Mouse (Mus musculus): Measurements from ENCODE around the gene Gpr162.

The Gpr162 gene

GRCm38 (mm10) chr6:124881821-124882220, 18.0 kb upstream of the Gpr162 start:
- no peak for DNase-seq

GRCm38 (mm10) chr6:124879390-124879789, 15.6 kb upstream of the Gpr162 start:
- DNase-seq: no peak

DNA sequence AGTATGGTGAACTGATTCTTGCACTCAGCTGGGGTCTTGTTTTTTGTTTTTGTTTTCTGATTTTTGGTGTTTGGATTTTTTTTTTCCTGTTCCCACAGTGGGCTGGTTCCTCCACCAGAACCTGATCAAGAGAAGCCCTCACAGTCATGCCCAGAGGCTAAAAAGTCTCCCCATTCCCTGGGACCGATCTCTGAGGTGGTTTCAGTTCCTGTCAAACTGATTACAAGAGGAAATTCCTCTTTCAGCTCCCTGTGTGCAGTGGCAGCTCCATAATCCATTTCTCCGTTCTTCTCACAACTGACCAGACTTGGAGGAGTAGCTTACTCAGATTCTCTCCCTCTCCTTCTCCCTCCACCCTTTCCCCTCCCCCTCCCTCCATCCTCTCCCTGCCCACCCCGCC, 10.6 kb upstream of the Gpr162 start:
- DNase-seq: no peak

DNA sequence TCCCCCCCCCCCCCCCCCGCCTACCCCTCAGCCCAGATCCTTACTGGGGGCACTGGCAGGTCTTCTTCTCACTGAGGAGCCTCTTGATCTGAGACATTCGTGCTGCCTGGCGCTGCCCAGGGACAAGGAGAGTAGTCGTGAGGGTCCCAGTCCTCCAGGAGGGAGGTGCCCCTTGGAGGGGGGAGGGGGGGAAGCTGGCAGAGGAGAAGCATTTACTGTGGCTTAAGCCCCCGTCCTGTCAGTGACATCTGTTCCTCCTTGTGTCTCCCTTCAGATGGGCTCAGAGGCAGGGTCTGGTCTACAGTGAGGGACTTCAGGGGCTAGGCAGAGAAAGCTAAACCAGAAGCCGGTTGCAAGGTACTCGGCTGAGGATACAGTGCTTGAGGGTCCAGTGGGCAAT, 2.8 kb upstream of the Gpr162 start:
- no peak for DNase-seq

- no peak for DNase-seq
Observed at GRCm38 (mm10) chr6:124865766-124866362, 2.1 kb upstream of the Gpr162 start.

DNA sequence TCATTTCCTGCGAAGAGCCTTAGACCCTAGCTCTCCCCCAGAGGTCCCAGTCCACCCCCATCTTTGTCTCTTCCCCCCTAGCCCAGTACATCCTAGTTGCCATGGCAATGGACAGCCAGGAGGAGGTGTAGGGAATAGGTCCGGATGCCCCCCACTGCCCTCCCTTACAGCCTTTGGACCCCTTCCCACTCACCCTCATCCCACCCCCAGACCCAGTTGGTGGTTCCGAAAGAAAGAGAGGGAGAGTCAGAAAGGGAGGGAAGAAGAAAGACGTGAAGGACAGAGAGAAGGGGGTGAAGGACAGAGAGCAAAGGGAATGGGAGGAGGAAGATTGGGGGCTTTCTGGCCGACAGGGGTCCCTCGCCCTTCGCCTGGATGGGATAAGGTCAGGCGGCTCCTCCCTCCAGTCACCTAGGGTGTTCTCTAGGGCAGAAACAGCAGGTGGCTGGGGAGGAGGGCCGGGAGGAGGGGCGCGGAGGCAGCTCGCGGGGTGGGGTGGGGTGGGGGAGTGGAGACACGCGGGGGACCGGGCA, 592 bp downstream of the Gpr162 start:
- DNase-seq: no peak

DNA sequence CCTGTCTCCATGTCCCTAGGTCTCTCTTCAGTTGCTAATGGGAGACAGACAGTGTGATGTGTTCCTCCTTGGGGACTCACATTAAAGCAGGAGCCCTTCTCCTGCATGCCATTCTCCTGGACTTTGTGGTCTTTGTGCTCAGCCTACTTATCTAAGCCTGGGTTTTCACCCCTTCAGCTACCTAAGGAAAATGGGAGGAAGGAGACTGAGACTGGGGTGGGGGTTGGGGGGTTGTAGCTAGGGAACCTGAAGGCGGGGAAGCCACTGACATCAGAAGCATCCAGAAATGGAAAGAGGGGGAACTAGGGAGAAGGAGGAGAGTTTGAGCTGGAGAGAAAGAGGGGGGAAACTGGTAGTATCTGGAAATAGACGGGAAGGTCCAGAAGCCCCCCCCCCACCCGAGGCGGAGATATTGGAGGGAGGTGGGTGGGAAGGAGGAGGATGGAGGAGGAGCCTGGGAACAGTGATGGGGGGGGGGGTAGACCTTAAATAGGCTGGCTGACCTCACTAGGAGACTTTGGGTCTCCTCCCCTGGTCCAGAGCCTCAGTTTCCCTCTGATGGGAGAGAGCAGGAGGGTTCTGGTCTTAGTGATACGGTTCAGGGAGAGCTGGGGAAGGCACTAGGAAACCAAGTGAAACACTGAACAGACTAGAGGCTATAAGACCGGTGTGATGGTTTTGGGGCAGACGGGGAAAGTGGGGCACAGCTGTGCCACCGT, 1.2 kb downstream of the Gpr162 start:
- no peak for DNase-seq

DNA sequence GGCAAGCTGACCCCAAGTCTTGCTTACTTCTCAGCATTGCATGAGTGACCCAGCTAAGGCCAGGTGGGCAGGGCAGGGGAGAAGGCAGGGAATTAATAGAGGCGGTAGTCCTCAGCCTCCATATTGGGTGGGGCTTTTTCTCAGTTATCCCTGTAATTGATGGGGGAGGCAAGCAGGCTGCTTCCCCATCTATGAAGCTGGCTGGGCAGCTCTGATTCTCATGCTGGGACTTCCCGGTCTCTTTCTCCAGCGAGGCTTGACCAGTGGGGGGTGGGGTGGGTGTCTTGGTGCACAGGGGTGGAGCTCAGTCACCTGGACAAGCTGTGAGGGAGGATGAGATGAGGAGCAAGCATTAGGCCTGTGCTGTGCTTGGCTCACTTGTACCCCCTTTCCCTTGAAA, 2.0 kb downstream of the Gpr162 start:
- DNase-seq: no peak

- no peak for DNase-seq
Observed at GRCm38 (mm10) chr6:124861266-124861665, 2.5 kb downstream of the Gpr162 start.

DNA sequence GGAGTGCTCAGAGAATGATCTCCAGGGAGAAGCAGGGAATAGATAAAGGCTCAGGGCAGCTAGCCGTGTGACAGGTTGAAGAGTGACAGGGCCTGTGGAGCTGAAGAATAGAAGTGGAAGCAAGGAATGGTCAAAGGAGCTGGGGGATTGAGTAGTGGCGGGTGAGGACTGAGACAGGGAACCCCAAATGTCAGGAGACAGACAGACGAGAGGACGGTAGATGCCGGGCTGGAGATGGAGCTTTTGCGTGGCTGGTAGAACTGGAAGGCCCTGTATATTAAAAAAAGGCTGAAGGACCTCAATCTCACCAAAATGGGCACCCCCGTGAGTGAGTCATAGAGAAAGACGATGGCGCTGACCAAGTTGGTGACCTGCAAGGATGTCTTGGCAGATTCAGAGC, 3.3 kb downstream of the Gpr162 start:
- no peak for DNase-seq

GRCm38 (mm10) chr6:124859725-124860124, 4.1 kb downstream of the Gpr162 start:
- peak; percentile 78 for DNase-seq

GRCm38 (mm10) chr6:124858561-124859318, 5.0 kb downstream of the Gpr162 start:
- no peak for DNase-seq

DNA sequence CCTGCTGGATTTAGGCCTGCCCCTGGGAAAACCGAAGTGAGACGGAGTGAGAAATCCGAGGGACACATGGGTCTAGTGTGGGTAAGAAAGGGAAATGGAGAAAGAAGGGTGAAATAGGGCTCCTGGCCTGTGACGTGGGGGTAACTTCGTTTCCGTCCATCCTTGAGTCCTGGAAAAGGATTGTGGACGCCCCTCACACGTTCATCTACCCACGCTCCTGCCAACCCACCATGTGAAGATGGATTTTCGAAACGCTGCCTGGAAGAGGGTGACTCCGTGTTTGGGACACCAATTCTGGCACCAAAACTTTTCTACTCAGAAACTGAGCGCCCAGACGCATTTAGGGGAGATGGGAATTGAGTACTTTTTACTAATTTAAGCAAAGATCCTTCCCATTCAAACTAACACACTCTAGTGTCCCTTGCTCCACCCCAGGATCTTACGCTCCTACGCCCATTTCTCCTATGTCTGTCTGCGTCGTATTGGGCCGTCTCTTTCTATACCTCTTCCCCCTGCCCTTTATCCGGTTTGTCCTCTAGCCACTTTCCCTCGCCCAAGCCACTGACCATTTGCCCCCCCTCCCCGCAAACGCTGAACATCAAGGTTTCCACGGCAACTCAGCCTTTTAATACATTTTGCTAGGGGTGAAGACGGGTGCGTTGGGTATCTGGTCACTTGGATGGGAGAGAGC, 5.8 kb downstream of the Gpr162 start:
- no peak for DNase-seq

GRCm38 (mm10) chr6:124856916-124857839, 6.6 kb downstream of the Gpr162 start, which contains the start of gene P3h3:
TSS of gene P3h3 (minus strand) at chr6:124857752.
- peak; percentile 86 for DNase-seq

DNA sequence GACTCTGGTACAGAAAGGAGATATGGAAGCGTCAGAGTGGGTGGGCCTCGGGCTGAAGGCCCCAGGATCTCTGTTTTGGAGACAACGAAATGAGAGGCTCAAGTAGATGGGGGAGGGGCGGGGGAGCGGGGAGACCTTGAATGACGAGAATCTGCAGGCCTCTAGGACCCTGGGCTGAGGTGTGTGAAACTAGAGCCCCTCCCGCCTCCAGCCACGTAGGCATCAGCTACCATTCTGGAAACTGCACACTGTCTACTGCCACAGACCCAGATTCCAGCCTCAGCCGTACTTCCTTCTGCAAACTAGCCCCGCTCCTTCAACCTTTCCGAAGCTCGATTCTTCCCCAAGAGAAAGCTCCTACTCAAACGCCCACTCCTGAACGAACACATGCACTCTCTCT, 7.5 kb downstream of the Gpr162 start:
- peak; percentile 57 for DNase-seq

DNA sequence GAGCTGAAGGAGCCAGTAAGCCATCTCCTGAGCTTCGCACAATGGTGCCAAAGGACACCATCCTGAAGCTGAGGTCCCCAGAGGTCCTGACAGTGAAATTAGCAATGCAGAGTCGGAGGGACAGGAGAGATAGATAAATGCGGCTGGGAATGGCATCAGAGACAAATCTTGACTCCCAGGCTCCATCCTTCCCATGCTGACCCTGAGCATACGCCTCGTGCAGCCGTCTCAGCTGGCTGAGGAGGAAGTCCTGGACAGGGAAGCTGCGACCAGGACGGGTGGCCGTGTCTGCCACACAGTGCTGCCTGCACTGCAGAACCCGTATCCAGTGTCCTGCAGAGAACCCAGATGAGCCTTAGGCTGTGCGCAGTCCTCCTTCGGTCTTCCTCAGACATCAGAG, 9.1 kb downstream of the Gpr162 start:
- no peak for DNase-seq

GRCm38 (mm10) chr6:124850535-124850934, 13.2 kb downstream of the Gpr162 start:
- DNase-seq: no peak

DNA sequence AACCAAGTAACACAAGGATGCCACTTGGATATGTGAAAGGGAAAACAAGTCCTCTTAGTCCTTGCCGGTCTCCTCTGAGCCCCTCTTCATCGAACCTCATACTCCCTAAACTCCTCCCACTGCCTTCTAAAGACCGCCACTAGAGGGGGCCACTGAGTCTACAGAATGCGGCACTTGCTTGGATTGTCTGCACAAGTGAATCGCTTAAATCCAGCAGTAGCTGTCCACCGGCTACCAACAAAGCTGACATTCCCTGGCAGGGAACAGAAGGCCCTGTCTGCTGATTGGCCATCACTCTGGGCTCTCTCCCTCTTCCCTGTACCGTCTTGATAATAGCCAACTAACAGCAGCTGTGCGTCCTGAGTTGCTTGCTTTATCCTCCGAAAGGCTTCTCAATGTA, 16.5 kb downstream of the Gpr162 start:
- DNase-seq: peak; percentile 91

DNA sequence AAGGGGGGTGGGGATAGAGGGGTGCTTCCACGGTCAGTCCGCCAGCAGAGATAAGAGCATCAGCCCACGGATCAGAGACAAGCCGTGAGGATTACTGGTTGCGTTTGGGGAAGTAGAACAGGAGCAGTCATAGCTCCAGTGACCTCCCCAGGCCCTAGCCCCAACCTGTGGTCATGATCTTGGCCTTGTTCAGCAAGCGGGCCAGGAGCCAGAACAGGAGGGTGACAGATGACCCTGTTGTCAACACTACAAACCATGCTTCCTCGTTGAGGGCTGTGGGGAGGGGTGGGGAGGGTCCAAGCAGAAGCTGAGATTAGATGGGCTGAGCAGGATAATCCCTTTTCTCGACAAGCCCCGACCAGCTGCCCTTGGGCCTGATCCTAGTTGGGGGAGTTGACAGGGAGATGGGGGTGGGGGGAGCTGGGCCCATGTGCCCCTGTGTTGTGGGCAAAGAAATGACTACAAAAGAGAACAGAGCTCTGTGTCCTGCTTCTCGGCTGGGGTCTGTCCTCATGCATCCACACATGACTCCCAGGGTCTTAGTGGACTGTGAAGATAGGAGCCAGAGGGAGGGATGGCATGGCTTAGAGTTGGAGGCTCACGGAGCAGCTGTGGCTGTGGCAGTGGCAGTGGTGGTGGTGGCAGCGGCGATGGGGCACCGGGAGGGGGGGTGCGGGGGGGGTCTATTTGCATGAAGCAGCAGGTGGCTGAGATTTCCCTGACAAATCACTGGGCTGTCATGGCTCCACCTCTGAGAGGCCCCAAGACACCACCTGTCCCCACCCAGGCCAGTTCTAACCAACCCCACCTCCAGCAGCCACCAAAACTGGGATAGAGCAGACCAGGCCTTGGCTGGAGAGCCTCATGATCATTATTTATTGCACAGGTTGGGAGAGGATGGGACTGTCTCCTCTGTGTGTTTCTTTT, 23.3 kb downstream of the Gpr162 start, which contains the start of gene Gnb3:
Gene Gnb3, minus strand, starts transcription at position 35 of the 927 bp plus-strand sequence.
- no peak for DNase-seq

DNA sequence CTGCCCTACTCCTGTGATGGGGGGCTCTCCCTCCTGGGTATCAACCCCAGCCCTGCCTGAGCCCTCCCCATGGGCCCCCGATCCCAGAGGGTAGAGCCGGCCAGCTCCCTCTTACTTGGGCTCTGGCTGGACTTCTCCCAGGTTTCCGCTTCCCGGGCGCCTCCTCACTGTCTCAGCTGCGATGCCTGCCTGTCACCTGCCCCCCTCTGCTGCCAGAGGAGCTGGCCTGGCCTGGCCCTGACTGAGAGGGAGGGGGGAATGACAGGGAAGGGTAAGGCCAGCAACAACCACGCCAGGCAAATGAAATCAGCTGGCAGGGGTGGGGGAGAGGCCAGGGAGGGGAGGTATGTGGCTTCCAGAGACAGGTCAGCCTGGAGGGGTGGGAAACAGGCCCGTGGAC, 24.0 kb downstream of the Gpr162 start:
- DNase-seq: no peak

DNA sequence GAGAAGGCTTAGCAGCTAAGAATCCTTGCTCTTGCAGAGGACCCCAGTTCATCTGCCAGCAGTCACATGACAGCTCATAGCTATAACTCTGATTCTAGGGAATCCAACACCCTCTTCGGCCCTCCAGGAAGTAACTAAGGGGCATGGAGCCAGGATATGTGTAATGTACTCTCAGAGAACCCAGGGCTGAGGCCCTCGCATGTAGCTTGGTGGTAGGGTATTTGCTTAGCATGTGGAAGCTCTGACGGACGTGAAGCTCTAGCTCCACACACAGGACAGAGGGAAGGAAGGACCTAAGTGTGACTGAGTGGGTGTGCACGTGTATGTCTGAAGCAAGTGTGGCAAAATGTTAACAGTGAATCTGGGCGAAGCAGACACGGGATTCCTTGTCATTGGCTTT, 27.4 kb downstream of the Gpr162 start:
- no peak for DNase-seq
